Mouse (Mus musculus) liver, embryonic 14.5 days (tissue): ENCODE data around the gene Carns1. TPM values are rescaled to one million over a fixed set of nuclear protein-coding genes. Genes with fewer than 3 reads are reported as not detected.

Source experiments
- ATAC-seq: fragments of 200-750 bp; cut with Nextera tagmentation; 2 replicates; pipeline ENCODE4 v1.8.0; 2017; ENCODE audit warnings: moderate number of reproducible peaks, mild to moderate bottlenecking, moderate library complexity; ENCODE audit not compliant: insufficient read depth
- DNase-seq, 3 experiments: peaks; one replicate each; pipeline ENCODE4 v3.0.0-alpha.2; 2012 to 2013; ENCODE audit warnings: low read depth in 3 of 3, low spot score in 3 of 3
- H3K27ac ChIP-seq: fragments of 300-500 bp; sonication (generic); 2 replicates; pipeline ENCODE4 v1.5.1; 2014; ENCODE audit warnings: moderate library complexity, mild to moderate bottlenecking, control low read depth, inconsistent platforms
- H3K27me3 ChIP-seq: fragments of 300-500 bp; sonication (generic); 2 replicates; pipeline ENCODE4 v1.6.1; 2014; ENCODE audit warnings: mild to moderate bottlenecking, low read length, moderate library complexity; ENCODE audit not compliant: control insufficient read depth, insufficient read depth
- H3K36me3 ChIP-seq: fragments of 300-500 bp; sonication (generic); replicated peaks from 2 replicates; pipeline ENCODE4 v1.6.1; 2014; ENCODE audit warnings: low read depth; ENCODE audit not compliant: control insufficient read depth, insufficient read depth
- H3K4me1 ChIP-seq, 2 experiments: fragments of 200-500 bp in 1 of 2; fragments of 300-500 bp in 1 of 2; sonication (generic) in 1 of 2; replicated peaks; 2 replicates each; pipeline ENCODE4 v1.6.1; 2012 to 2014; ENCODE audit warnings: antibody characterized with exemption in 1 of 2, inconsistent platforms in 1 of 2, low read length in 1 of 2; ENCODE audit not compliant: control insufficient read depth in 2 of 2, insufficient read depth in 2 of 2
- H3K4me2 ChIP-seq: fragments of 300-500 bp; sonication (generic); 2 replicates; pipeline ENCODE4 v1.6.1; 2014; ENCODE audit warnings: low read depth, mild to moderate bottlenecking, control low read depth, moderate library complexity
- H3K4me3 ChIP-seq, 2 experiments: fragments of 200-500 bp in 1 of 2; fragments of 300-500 bp in 1 of 2; sonication (generic) in 1 of 2; 2 replicates each; pipeline ENCODE4 v1.5.1; 2012 to 2014; ENCODE audit warnings: low read depth in 2 of 2, low read length in 2 of 2, mild to moderate bottlenecking in 2 of 2, control low read depth in 1 of 2, inconsistent platforms in 1 of 2, moderate library complexity in 1 of 2; ENCODE audit not compliant: insufficient read depth in 1 of 2
- H3K9ac ChIP-seq: fragments of 300-500 bp; sonication (generic); replicated peaks from 2 replicates; pipeline ENCODE4 v1.6.1; 2014; ENCODE audit warnings: mild to moderate bottlenecking, control low read depth, moderate library complexity
- H3K9me3 ChIP-seq: fragments of 300-500 bp; sonication (generic); 2 replicates; pipeline ENCODE4 v1.6.1; 2016; ENCODE audit warnings: low read length, mixed read lengths; ENCODE audit not compliant: control insufficient read depth
- CTCF ChIP-seq: IDR thresholded peaks from 2 replicates; pipeline ENCODE4 v1.5.1; 2016; ENCODE audit warnings: antibody characterized with exemption, low read depth, control low read depth
- EP300 ChIP-seq: IDR thresholded peaks from 2 replicates; pipeline ENCODE4 v1.6.1; 2016; ENCODE audit warnings: antibody characterized with exemption, low read depth
- WGBS: fragments of 180-500 bp; shearing (Covaris S2); extraction: QIAGEN DNeasy Blood & Tissue Kit; methylation state at CpG from one replicate; pipeline ENCODE4 v1.1.7; 2014; ENCODE audit not compliant: insufficient replicate concordance; 5-methylcytosine and 5-hydroxymethylcytosine counted together
- polyA plus RNA-seq, 2 experiments: library from polyadenylated mRNA; depleted of rRNA in 1 of 2; stranded (reverse) in 1 of 2; unstranded in 1 of 2; fragments of >200 nt; fragmentation: Nextera tagmentation in 1 of 2; extraction: Ambion mirVana in 1 of 2; gene quantifications; 2 replicates each; pipeline versions ENCODE4 v1.2.1 to v1.2.3; 2012 to 2014

Carns1 gene
- polyA plus RNA-seq, 2 experiments: 0.18 to 0.32 TPM

DNA sequence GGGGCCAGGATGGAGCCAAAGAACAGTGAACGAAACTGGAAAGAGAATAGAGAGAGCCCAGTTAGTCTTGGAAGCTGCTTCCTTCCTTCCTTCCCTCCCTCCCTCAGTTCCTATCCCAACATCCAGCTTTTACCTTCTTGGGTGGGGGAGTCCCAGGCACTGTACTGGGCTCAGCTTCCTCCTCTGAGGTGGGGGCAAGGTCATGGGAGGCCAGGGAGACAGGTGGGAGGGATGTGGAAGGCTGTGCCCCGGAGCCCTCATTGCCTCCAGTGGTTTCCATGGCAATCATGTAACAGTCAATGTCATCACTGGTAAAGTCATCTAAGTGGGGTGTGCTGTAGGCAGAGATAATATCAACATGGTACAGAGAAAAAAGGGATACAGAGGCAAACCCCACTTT lies 20.8 kb upstream of the Carns1 start:
- ATAC-seq (no peak), DNase-seq (no peak)
- H3K4me3 ChIP-seq: no peak overlapping the region
- H3K9me3 ChIP-seq: no peaks in the 10 kb centered on the region
- H3K36me3 ChIP-seq: peaks cover 55% of the 10 kb centered on the region
- no peak overlapping the region for H3K4me2 ChIP-seq
- TF ChIP-seq CTCF: no peak
- no peak for TF ChIP-seq EP300
- 59% methylated on average over 2 of the region's 2 CpGs for WGBS
- H3K27me3 ChIP-seq: no peaks in the 10 kb centered on the region
- H3K4me1 ChIP-seq: peaks cover 21 to 30% of the 10 kb centered on the region in 2 experiments
- no peak overlapping the region for H3K9ac ChIP-seq
- no peak overlapping the region for H3K27ac ChIP-seq

DNA sequence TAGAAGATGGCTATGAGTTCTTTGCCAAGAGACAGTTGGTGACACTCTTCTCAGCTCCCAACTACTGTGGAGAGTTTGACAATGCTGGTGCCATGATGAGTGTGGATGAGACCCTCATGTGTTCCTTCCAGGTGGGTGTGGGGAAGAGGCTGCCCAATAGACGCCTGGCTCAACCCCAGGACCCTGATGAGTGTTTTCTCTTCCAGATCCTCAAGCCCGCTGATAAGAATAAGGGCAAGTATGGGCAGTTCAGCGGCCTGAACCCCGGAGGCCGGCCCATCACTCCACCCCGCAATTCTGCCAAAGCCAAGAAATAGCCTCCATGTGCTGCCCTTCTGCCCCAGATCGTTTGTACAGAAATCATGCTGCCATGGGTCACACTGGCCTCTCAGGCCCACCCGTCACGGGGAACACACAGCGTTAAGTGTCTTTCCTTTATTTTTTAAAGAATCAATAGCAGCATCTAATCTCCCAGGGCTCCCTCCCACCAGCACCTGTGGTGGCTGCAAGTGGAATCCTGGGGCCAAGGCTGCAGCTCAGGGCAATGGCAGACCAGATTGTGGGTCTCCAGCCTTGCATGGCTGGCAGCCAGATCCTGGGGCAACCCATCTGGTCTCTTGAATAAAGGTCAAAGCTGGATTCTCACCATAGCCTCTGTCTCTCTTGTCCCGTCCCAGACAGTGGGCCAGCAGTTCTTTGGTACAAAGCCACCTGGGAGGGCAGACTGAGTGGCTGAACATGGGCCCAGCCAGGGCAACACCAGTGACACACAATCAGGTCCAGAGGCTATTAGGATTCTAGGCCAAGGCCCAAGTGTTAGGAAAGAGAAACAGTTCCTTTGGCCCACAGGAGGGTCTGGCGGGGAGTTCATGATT lies 19.7 kb upstream of the Carns1 start:
- Histone ChIP-seq H3K27me3 (no peaks in the 10 kb centered on the region), H3K36me3 (peaks cover 52% of the 10 kb centered on the region), H3K9me3 (no peaks in the 10 kb centered on the region), H3K4me1 (peaks cover 15 to 27% of the 10 kb centered on the region in 2 experiments), H3K27ac (no peak overlapping the region), H3K9ac (no peak overlapping the region), H3K4me3 (no peak overlapping the region), H3K4me2 (no peak overlapping the region; the same call in 1 of the 2 replicates)
- TF ChIP-seq EP300: no peak
- no peak for TF ChIP-seq CTCF
- 74% methylated on average over 12 of the region's 12 CpGs for WGBS
- ATAC-seq: no peak
- no peak for DNase-seq

DNA sequence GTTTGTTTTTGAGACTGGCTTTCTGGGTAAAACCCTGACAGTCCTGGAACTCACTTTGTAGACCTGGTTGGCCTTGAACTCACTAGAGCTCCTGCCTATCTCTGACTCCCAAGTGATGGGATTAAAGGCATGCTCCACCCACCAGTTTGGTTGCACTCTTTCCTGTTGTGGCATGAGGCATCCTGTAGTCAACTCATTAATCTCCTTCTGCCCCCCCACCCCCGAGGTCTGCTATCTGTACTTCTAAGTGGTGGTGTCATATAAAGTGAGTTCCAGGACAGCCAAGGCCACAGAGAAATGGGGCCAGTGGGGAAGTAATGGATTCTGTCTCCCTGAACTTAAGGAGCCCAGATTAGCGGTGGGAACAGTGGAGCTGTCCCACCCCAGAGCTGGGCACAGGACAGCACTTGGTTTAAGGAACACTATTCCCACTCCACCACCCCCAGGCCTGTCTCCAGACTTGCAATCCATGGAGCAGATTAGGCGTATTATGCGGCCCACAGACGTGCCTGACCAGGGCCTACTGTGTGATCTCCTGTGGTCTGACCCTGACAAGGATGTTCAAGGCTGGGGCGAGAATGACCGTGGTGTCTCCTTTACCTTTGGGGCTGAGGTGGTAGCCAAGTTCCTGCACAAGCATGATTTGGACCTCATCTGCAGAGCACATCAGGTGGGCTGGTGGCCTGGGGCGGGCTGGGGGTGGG lies 18.9 kb upstream of the Carns1 start:
- Histone ChIP-seq H3K36me3 (peaks cover 49% of the 10 kb centered on the region), H3K9me3 (no peaks in the 10 kb centered on the region), H3K4me1 (peaks cover 14 to 24% of the 10 kb centered on the region in 2 experiments), H3K4me3 (no peak overlapping the region), H3K27ac (no peak overlapping the region), H3K9ac (no peak overlapping the region), H3K4me2 (no peak overlapping the region), H3K27me3 (no peaks in the 10 kb centered on the region)
- 69% methylated on average over 8 of the region's 8 CpGs for WGBS
- no peak for ATAC-seq
- DNase-seq: no peak
- TF ChIP-seq CTCF (no peak), EP300 (no peak)

- ATAC-seq: no peak
- TF ChIP-seq CTCF: no peak
- DNase-seq: no peak
- Histone ChIP-seq H3K9me3 (no peaks in the 10 kb centered on the region), H3K36me3 (peaks cover 46% of the 10 kb centered on the region), H3K4me1 (peaks cover 14 to 24% of the 10 kb centered on the region in 2 experiments), H3K4me2 (peak overlapping the region; percentile 77), H3K27ac (peak overlapping the region; percentile 60), H3K4me3 (peak overlapping the region; percentile 85 to 89), H3K27me3 (no peaks in the 10 kb centered on the region), H3K9ac (peak overlapping the region; percentile 91)
- 52% methylated on average over 6 of the region's 6 CpGs for WGBS
Observed at GRCm38 (mm10) chr19:4193129-4193528, 17.9 kb upstream of the Carns1 start.
